Mouse (Mus musculus) R1 (cell line): Measurements from ENCODE around the gene Fpr1.
A peak's percentile ranks its signal among the peaks of the same experiment; 100 is the strongest.
"Not testable (repeated sequence)": the region's sequence is repeated elsewhere in the genome, so short reads cannot be mapped to it uniquely, and the experiment has no call there.

ENCODE experiments used
- DNase-seq: peaks from one replicate; pipeline ENCODE4 v3.0.0-alpha.2; 2018; ENCODE audit warnings: low read depth, low spot score

The Fpr1 gene

DNA sequence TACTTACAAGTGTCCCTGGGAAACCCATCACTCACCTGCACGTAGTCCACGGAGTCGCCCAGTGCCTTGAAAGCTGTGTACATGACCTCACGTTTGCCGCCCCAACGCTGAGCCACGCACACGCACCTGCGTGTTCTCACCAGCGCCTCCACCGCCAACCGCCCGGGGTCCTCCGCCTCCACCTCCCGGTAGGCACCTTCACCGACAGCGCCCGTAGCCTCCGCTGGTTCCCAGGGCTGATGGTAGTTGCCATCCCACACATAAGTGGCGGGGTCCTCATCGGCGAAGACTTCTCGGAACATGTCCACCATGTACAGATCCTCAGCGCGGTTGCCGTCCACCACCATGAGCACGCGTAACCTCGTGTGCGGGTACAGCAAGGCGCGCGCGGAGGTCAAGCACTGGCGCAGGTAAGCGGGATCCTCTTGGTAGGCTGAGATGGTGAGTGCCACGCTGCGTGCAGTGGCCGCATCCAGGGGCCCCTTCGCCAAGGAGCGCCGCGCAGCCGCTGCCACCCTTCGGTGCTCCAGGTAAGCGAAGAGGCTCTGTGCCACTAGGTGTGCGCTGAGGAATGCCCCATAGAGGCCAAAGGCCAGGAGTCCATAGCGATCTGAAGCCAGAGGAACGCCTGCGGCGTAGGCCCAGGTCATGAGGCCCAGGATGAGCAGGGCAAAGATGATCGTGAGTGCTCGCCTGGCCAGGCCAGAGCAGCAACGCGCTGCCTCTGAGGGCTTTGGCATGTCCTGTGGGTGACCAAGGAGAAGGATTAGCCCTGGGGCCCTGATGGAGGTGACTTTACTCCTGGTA is 33.6 kb downstream of the Fpr1 start:
- DNase-seq: peak; percentile 39

- DNase-seq: no peak
Observed at GRCm38 (mm10) chr17:17848988-17849387, 34.8 kb downstream of the Fpr1 start.

GRCm38 (mm10) chr17:17845187-17846027 is 38.3 kb downstream of the Fpr1 start:
- peak; percentile 58 for DNase-seq

DNA sequence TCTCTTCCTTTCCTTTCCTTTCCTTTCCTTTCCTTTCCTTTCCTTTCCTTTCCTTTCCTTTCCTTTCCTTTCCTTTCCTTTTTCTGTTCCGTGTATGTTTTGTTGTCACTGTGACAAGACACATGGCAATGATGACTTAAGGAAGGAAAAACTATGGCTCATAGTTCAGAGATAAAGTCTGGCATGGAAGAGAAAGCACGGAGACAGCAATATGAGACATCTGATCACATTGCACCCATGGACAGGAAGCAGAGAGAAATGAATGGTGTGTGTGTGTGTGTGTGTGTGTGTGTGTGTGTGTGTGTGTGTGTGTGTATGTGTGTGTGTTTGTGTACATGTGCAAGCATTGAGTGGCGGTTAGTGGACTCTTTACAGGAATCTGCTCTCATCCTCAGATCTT is 39.1 kb downstream of the Fpr1 start:
- not testable (repeated sequence) for DNase-seq

DNA sequence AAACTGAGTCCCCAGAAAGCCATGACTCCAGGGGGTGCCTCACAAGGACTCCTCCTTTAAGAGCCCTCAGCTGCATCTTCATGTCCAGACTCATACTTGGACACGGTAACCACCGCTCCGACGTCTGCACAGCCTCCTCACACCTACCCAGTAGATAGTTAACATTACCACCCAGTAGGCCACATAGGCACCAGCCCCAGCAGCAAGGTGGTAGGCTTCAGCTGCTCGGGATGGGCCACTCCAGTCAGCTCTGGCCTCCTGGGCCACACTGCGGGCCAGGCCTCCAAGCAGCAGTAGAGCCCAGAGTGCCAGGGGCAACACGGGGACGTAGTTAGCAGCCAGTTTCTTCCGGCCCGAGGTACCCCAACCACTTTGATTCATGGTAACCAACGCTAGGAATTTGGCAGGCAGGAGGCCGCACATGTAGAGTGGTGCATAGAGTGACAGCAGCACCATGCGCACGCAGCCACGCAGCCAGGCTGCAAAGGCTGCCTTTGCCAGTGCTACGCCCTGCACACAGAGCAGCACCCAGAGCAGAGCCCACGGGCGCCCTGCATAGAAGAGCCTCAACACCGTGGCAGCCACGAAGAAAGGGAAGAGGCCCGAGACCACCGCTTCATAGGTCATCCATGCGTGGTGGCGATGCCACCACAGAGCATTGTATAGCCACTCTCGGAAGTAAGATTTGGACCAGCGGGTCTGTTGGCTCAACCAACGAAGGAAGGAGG is 40.0 kb downstream of the Fpr1 start:
- DNase-seq: peak; percentile 33

DNA sequence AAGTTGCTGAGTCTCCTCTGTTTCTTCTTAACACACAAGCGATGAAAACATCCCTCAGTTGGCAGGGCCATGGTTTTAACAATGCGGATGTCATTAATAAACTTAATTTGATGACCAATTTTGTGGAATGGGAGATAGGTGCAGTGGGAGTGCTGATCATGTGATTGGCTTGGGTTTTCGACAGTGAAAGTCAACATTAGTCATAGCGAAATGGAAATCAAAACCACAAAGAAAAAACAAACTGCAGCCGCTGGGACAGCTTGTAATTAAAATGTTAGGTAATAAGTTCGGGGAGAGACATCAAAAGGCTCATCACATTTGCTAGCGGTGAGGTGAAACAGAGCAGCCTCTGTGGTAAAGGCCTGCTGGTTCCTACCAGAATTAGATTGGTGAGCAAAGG is 42.9 kb downstream of the Fpr1 start:
- DNase-seq: no peak

DNA sequence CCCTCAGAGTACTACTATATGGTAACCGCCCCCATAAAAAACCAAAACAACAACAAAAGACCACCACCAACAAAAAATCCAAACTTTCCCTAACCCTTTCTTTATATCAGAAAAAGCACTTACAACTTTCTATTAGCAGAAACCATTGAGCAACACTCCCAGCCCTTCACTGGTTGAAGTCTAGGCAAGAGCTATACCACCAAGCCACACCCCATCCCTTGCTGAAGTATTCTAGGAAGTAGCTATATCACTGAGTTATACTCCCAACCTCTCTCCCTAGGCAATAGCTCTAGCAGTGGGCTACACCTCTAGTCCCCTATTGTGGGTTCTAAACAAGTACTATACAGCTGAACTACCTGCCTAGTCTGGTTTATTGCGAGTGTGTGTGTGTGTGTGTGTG is 44.5 kb downstream of the Fpr1 start:
- no peak for DNase-seq

DNA sequence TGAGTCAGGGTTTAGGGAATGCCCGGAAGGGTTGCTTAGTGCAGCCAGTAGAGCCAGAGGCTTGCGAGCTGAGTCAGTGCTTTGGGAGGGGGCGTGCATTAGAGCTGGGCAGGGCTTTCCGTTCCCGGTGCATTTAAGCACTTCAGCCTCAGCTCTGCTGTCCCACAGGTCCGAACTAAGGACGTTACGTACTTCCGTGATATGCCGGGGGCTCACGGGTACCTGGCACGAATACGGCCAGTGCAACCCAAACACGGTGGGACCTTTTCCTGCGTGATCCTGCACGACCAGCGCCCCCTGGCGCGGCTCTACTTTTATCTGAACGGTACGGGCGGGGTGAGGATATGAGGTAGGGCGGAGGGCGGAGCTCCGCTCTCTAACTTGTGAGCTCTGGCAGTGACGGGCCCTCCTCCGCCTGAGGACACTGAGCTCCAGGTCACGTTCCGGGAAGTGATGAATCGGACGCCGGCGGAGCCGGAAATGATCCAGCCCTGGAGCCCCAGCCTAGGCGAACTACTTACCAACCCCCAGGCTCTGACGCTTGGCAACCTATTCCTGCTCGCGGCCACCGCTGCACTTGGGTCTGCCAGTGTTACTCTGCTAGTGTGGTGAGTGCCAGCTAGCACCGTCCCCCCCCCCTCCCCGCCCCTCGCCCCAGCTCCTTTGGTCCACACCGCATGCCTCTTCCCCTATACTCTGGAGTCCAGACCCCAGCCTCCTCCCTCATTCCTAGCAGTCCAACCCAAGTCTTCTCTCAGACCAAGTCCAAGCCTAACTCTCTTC is 45.6 kb downstream of the Fpr1 start:
- peak; percentile 97 for DNase-seq

DNA sequence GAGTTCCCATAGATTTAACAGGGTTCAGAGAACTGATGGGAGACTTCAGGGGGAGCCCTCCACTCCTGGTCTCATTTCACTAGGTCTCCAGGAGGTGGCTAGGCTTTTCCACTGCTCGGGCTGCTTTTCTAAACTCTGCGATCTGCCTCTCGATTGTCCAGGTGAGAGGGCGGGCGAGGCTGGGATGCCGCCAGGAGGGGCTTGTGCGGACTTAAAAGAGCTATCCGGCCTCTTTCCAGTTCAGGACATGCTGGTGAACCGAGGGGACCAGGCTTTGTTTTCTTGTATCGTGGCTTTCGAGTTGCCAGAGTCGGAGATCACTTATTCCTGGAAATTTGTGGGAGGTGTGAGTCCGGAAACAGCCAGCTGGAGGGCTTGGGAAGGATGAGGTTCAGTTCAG is 46.3 kb downstream of the Fpr1 start:
- DNase-seq: no peak

- DNase-seq: no peak
Observed at GRCm38 (mm10) chr17:17836101-17836500, 47.6 kb downstream of the Fpr1 start.

DNA sequence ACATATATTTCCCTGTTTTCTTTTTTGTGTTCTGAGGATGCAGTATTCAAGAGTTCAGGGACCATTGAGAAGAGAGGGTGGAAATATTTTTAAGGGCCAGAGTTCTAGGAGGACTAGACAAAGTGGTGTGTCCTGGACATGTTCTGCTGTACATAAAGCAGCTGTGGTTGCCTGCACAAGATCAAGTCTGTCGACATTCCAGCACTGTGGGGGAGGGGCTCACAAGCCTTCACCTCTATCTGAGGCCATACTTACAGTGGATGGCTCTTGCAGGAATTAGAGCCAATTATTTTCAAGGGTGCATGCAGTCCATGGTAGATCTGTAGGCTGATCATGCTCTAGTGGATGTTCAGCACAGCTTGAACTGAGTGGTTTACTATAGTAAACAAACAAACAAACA is 48.8 kb downstream of the Fpr1 start:
- peak; percentile 69 for DNase-seq

GRCm38 (mm10) chr17:17830731-17831130 is 53.0 kb downstream of the Fpr1 start:
- no peak for DNase-seq

GRCm38 (mm10) chr17:17829816-17830535 is 53.8 kb downstream of the Fpr1 start:
- no peak for DNase-seq

DNA sequence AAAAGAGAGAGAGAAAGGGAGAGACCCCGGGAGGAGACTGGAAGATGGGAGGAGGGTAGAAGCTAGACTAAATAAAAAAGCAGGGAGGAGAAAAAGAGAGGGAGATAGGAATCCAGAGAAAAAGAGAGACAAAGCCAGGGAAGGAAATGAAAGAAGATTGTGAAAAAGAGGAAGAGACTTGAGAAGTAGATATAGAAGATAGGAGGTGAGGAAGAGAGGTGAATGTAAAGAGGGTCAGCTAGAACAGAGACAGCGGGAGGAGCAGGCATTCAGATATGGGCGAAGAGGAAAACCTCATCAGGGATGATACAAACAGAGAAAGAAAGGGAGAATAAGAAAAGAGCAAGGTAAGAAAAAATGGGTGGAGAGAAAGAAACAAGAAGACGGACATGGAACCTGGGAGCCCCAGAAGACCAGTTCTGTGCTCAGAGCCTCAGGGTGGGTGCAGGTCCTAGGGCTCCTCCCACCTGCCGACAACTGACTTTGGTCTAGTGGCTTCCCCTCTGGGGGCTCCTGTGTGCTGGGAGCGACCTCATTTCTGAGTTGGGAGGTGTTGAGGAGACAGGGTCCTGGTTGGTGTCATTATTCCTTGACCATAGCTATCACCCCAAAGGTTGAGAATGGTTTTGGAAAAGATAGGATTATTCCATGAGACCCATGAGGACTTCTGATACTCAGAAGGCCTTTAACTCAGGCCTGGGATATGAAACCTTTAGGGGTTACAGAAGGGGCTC is 54.5 kb downstream of the Fpr1 start:
- DNase-seq: peak; percentile 32

- peak; percentile 83 for DNase-seq
Observed at GRCm38 (mm10) chr17:17828191-17828981, 55.4 kb downstream of the Fpr1 start.

GRCm38 (mm10) chr17:17827658-17828190 is 56.0 kb downstream of the Fpr1 start:
- peak; percentile 79 for DNase-seq

GRCm38 (mm10) chr17:17826751-17827657 is 56.7 kb downstream of the Fpr1 start, which contains the start of gene Spaca6:
Spaca6 (plus strand) TSS chr17:17827158.
- DNase-seq: peak; percentile 92
